Mouse (Mus musculus) intestine, embryonic 16.5 days (tissue): ENCODE data around the gene Bicd2. TPM values are rescaled to one million over a fixed set of nuclear protein-coding genes. Genes with fewer than 3 reads are reported as not detected.
"Not testable (repeated sequence)": the region's sequence is repeated elsewhere in the genome, so short reads cannot be mapped to it uniquely, and the experiment has no call there.

Experiments used
- ATAC-seq: fragments of 200-750 bp; cut with Nextera tagmentation; 2 replicates; pipeline ENCODE4 v1.8.0; 2017; ENCODE audit warnings: moderate TSS enrichment, moderate library complexity
- H3K27ac ChIP-seq: fragments of 300-500 bp; sonication (generic); 2 replicates; pipeline ENCODE4 v1.5.1; 2014; ENCODE audit warnings: mild to moderate bottlenecking, low read length
- H3K27me3 ChIP-seq: fragments of 300-500 bp; sonication (generic); replicated peaks from 2 replicates; pipeline ENCODE4 v1.6.1; 2014; ENCODE audit warnings: low read length, control low read depth, mixed read lengths; ENCODE audit not compliant: control insufficient read depth, insufficient read depth
- H3K36me3 ChIP-seq: fragments of 300-500 bp; sonication (generic); 2 replicates; pipeline ENCODE4 v1.6.1; 2014; ENCODE audit warnings: low read length, control low read depth; ENCODE audit not compliant: control insufficient read depth, insufficient read depth
- H3K4me1 ChIP-seq: fragments of 300-500 bp; sonication (generic); 2 replicates; pipeline ENCODE4 v1.6.1; 2014; ENCODE audit warnings: low read length, control low read depth, mixed read lengths; ENCODE audit not compliant: control insufficient read depth, insufficient read depth
- H3K4me2 ChIP-seq: fragments of 300-500 bp; sonication (generic); 2 replicates; pipeline ENCODE4 v1.6.1; 2014; ENCODE audit warnings: low read depth, low read length, control low read depth
- H3K4me3 ChIP-seq: fragments of 300-500 bp; sonication (generic); 2 replicates; pipeline ENCODE4 v1.5.1; 2014; ENCODE audit warnings: mild to moderate bottlenecking, low read length
- H3K9ac ChIP-seq: fragments of 300-500 bp; sonication (generic); 2 replicates; pipeline ENCODE4 v1.6.1; 2014; ENCODE audit warnings: low read depth, low read length
- H3K9me3 ChIP-seq: fragments of 300-500 bp; sonication (generic); 2 replicates; pipeline ENCODE4 v1.6.1; 2016; ENCODE audit warnings: low read length, control low read depth; ENCODE audit not compliant: control insufficient read depth
- WGBS: fragments of 180-500 bp; shearing (Covaris S2); extraction: QIAGEN DNeasy Blood & Tissue Kit; methylation state at CpG from one replicate; pipeline ENCODE4 v1.1.7; 2014; 5-methylcytosine and 5-hydroxymethylcytosine counted together
- polyA plus RNA-seq: library from polyadenylated mRNA; unstranded; fragments of >200 nt; fragmentation: Nextera tagmentation; extraction: Ambion mirVana; gene quantifications from 2 replicates; pipeline ENCODE4 v1.2.1, GENCODE M21; 2015

Bicd2 gene
- polyA plus RNA-seq, 1 experiment from 2014 or later = 14.7 TPM

GRCm38 (mm10) chr13:49367657-49368440 lies 26.5 kb downstream of the Bicd2 start:
- Histone ChIP-seq H3K27me3 (no peaks in the 10 kb centered on the region), H3K36me3 (peaks cover 3% of the 10 kb centered on the region), H3K4me3 (no peak overlapping the region), H3K27ac (no peak overlapping the region), H3K9ac (no peak overlapping the region), H3K9me3 (no peaks in the 10 kb centered on the region), H3K4me2 (no peak overlapping the region), H3K4me1 (peaks cover 32% of the 10 kb centered on the region)
- ATAC-seq = no peak
- WGBS = 77% methylated on average over 4 of the region's 4 CpGs

- Histone ChIP-seq H3K36me3 (peaks cover 6% of the 10 kb centered on the region), H3K27ac (no peak overlapping the region), H3K4me2 (no peak overlapping the region), H3K9me3 (no peaks in the 10 kb centered on the region), H3K9ac (no peak overlapping the region), H3K27me3 (no peaks in the 10 kb centered on the region), H3K4me1 (peaks cover 28% of the 10 kb centered on the region), H3K4me3 (no peak overlapping the region)
- 90% methylated on average over 10 of the region's 10 CpGs for WGBS
- no peak for ATAC-seq
Measured at GRCm38 (mm10) chr13:49369404-49369803, 28.0 kb downstream of the Bicd2 start.

- not testable (repeated sequence) for H3K9ac ChIP-seq, H3K4me3 ChIP-seq, H3K4me2 ChIP-seq, H3K27me3 ChIP-seq, H3K36me3 ChIP-seq, ATAC-seq, H3K9me3 ChIP-seq, H3K27ac ChIP-seq
- peaks cover 26% of the 10 kb centered on the region for H3K4me1 ChIP-seq
- 71% methylated on average over 6 of the region's 6 CpGs for WGBS
Measured at GRCm38 (mm10) chr13:49370216-49370615, 28.8 kb downstream of the Bicd2 start.

- ATAC-seq, H3K4me3 ChIP-seq, H3K36me3 ChIP-seq, H3K27me3 ChIP-seq, H3K9me3 ChIP-seq, H3K4me2 ChIP-seq: not testable (repeated sequence)
- Histone ChIP-seq H3K27ac (peak overlapping the region; percentile 47), H3K9ac (peak overlapping the region; percentile 24), H3K4me1 (peaks cover 26% of the 10 kb centered on the region)
- 64% methylated on average over 5 of the region's 5 CpGs for WGBS
Measured at GRCm38 (mm10) chr13:49370916-49371315, 29.5 kb downstream of the Bicd2 start.

- H3K4me2 ChIP-seq = no peak overlapping the region
- H3K9ac ChIP-seq = peak overlapping the region; percentile 24
- peak; percentile 84 for ATAC-seq
- WGBS = 20% methylated on average over 3 of the region's 3 CpGs
- H3K27ac ChIP-seq = peak overlapping the region; percentile 47
- peaks cover 8% of the 10 kb centered on the region for H3K36me3 ChIP-seq
- H3K9me3 ChIP-seq = no peaks in the 10 kb centered on the region
- H3K27me3 ChIP-seq = no peaks in the 10 kb centered on the region
- no peak overlapping the region for H3K4me3 ChIP-seq
- peaks cover 26% of the 10 kb centered on the region for H3K4me1 ChIP-seq
Measured at GRCm38 (mm10) chr13:49371428-49371899, 30.1 kb downstream of the Bicd2 start.

DNA sequence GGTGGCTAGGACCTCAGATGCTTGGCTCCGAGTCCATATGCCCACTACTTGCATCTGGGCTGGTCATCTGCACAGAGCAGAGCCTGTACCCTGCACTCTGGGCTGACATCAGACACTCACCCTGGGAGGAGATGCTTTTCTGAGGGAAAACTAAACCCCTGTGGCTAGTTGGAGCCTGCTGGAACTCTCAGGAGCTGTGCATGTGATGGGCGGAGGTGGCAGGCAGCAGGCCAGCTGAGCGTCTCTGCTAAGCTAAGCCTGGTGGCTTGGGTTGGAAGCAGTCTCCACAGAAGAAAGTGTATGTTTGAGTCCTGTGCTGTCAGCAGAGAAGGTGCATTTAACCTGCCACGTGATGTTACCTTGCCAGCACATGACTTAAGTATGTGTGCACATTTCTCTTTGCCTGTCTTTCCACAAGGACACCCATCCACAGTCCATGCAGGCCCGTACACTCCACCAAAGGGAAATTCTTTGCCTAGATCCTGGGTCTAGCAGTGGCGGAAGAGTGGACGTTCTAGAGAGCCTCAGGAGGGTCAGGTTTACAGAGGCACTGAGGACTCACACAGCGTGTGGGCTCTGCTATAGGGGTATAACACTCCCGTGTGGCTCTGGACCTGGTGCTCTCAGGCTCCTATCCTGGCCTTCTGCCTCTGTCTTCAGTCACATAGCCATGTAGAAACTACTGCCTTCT lies 31.1 kb downstream of the Bicd2 start:
- no peak for ATAC-seq
- WGBS = 87% methylated on average over 9 of the region's 9 CpGs
- no peak overlapping the region for H3K4me2 ChIP-seq
- peak overlapping the region; percentile 10; the same call in 1 of the 2 replicates for H3K9ac ChIP-seq
- no peaks in the 10 kb centered on the region for H3K27me3 ChIP-seq
- no peaks in the 10 kb centered on the region for H3K9me3 ChIP-seq
- H3K4me1 ChIP-seq = peaks cover 26% of the 10 kb centered on the region
- peaks cover 8% of the 10 kb centered on the region for H3K36me3 ChIP-seq
- no peak overlapping the region for H3K4me3 ChIP-seq
- H3K27ac ChIP-seq = peak overlapping the region; percentile 47; the same call in 1 of the 2 replicates

GRCm38 (mm10) chr13:49374304-49374703 lies 32.9 kb downstream of the Bicd2 start:
- no peak for ATAC-seq

DNA sequence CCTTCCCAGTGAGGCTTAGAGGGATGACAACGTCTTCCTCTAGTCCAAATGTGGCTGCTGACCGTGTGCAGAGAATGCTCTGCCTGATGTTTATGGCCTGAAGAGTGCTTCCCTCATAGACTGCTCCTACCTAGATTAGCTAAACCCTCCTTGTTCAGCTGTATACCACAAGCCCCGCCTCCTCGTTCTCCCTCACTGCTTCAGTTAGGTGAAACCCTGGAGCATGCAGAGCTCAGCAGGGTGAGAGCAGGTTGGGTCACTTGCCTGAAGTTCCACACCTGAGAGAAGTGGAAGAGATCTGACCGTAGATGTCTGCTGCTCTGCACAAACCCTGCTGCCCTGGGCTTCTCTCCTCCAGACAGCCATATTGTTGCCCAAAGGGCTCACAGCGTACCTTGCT lies 33.3 kb downstream of the Bicd2 start:
- Histone ChIP-seq H3K27ac (no peak overlapping the region), H3K9ac (no peak overlapping the region), H3K27me3 (no peaks in the 10 kb centered on the region), H3K9me3 (no peaks in the 10 kb centered on the region), H3K4me2 (no peak overlapping the region), H3K4me3 (no peak overlapping the region), H3K36me3 (peaks cover 20% of the 10 kb centered on the region), H3K4me1 (peaks cover 22% of the 10 kb centered on the region)
- ATAC-seq = 0 out of 2 replicates have a peak, but pooled peaks have one; percentile 36
- WGBS = 69% methylated on average over 6 of the region's 6 CpGs

More at GRCm38 (mm10) chr13:49374304-49374703, 32.9 kb downstream of the Bicd2 start:
- H3K4me3 ChIP-seq = no peak overlapping the region
- no peaks in the 10 kb centered on the region for H3K9me3 ChIP-seq
- H3K9ac ChIP-seq = no peak overlapping the region
- H3K27me3 ChIP-seq = no peaks in the 10 kb centered on the region
- peaks cover 22% of the 10 kb centered on the region for H3K4me1 ChIP-seq
- peaks cover 21% of the 10 kb centered on the region for H3K36me3 ChIP-seq
- H3K4me2 ChIP-seq = no peak overlapping the region
- no peak overlapping the region for H3K27ac ChIP-seq
- 52% methylated on average over 6 of the region's 6 CpGs for WGBS

- no peak overlapping the region for H3K4me3 ChIP-seq
- H3K9ac ChIP-seq = no peak overlapping the region
- no peaks in the 10 kb centered on the region for H3K27me3 ChIP-seq
- peaks cover 26% of the 10 kb centered on the region for H3K36me3 ChIP-seq
- peaks cover 5% of the 10 kb centered on the region; the same call in 1 of the 2 replicates for H3K4me1 ChIP-seq
- no peaks in the 10 kb centered on the region for H3K9me3 ChIP-seq
- no peak overlapping the region for H3K4me2 ChIP-seq
- WGBS = 76% methylated on average over 6 of the region's 6 CpGs
- no peak for ATAC-seq
- H3K27ac ChIP-seq = no peak overlapping the region
Measured at GRCm38 (mm10) chr13:49377608-49378007, 36.2 kb downstream of the Bicd2 start.
